Mouse (Mus musculus) forebrain, embryonic 14.5 days (tissue): ENCODE results near the gene Srpk1. TPM values are rescaled to one million over a fixed set of nuclear protein-coding genes. Genes with fewer than 3 reads are reported as not detected.

Source experiments
- ATAC-seq: fragments of 200-750 bp; cut with Nextera tagmentation; 2 replicates; pipeline ENCODE4 v1.8.0; 2017; ENCODE audit warnings: mild to moderate bottlenecking, moderate library complexity
- DNase-seq: peaks from one replicate; pipeline ENCODE4 v3.0.0-alpha.2; 2015; ENCODE audit warnings: low spot score
- H3K27ac ChIP-seq: fragments of 300-500 bp; sonication (generic); 2 replicates; pipeline ENCODE4 v1.5.1; 2014; ENCODE audit warnings: low read depth, mild to moderate bottlenecking, control low read depth, low read length, moderate library complexity
- H3K27me3 ChIP-seq: fragments of 300-500 bp; sonication (generic); replicated peaks from 2 replicates; pipeline ENCODE4 v1.6.1; 2014; ENCODE audit warnings: low read length, control low read depth, mixed read lengths; ENCODE audit not compliant: control insufficient read depth, insufficient read depth
- H3K36me3 ChIP-seq: fragments of 300-500 bp; sonication (generic); 2 replicates; pipeline ENCODE4 v1.6.1; 2014; ENCODE audit warnings: low read length, control low read depth; ENCODE audit not compliant: control insufficient read depth, insufficient read depth
- H3K4me1 ChIP-seq: fragments of 300-500 bp; sonication (generic); 2 replicates; pipeline ENCODE4 v1.6.1; 2014; ENCODE audit warnings: antibody characterized with exemption, low read length, control low read depth; ENCODE audit not compliant: control insufficient read depth, insufficient read depth
- H3K4me2 ChIP-seq: fragments of 300-500 bp; sonication (generic); 2 replicates; pipeline ENCODE4 v1.6.1; 2014; ENCODE audit warnings: mild to moderate bottlenecking, control low read depth, low read length
- H3K4me3 ChIP-seq: fragments of 300-500 bp; sonication (generic); 2 replicates; pipeline ENCODE4 v1.5.1; 2014; ENCODE audit warnings: low read depth, low read length, control low read depth
- H3K9ac ChIP-seq: fragments of 300-500 bp; sonication (generic); 2 replicates; pipeline ENCODE4 v1.6.1; 2014; ENCODE audit warnings: mild to moderate bottlenecking, low read length, control low read depth, moderate library complexity
- H3K9me3 ChIP-seq: fragments of 300-500 bp; sonication (generic); replicated peaks from 2 replicates; pipeline ENCODE4 v1.6.1; 2016; ENCODE audit warnings: low read length, control low read depth, mixed read lengths; ENCODE audit not compliant: control insufficient read depth
- WGBS: fragments of 180-500 bp; shearing (Covaris S2); extraction: QIAGEN DNeasy Blood & Tissue Kit; methylation state at CpG from one replicate; pipeline ENCODE4 v1.1.7; 2014; 5-methylcytosine and 5-hydroxymethylcytosine counted together
- polyA plus RNA-seq: library from polyadenylated mRNA; unstranded; fragments of >200 nt; fragmentation: Nextera tagmentation; extraction: Ambion mirVana; gene quantifications from 2 replicates; pipeline ENCODE4 v1.2.1, GENCODE M21; 2014

Srpk1 gene
- polyA plus RNA-seq, 1 experiment from 2014 or later: 126 TPM

GRCm38 (mm10) chr17:28637711-28638690 is 15.5 kb upstream of the Srpk1 start:
- Histone ChIP-seq H3K9ac (no peak overlapping the region), H3K4me3 (no peak overlapping the region), H3K4me1 (no peaks in the 10 kb centered on the region), H3K27ac (no peak overlapping the region), H3K36me3 (no peaks in the 10 kb centered on the region), H3K27me3 (no peaks in the 10 kb centered on the region), H3K4me2 (no peak overlapping the region), H3K9me3 (no peaks in the 10 kb centered on the region)
- ATAC-seq: no peak
- 81% methylated on average over 7 of the region's 7 CpGs for WGBS
- DNase-seq: peak; percentile 61

GRCm38 (mm10) chr17:28635842-28636241 is 13.3 kb upstream of the Srpk1 start:
- Histone ChIP-seq H3K27me3 (no peaks in the 10 kb centered on the region), H3K4me2 (no peak overlapping the region), H3K9me3 (no peaks in the 10 kb centered on the region), H3K36me3 (no peaks in the 10 kb centered on the region), H3K4me3 (no peak overlapping the region), H3K27ac (no peak overlapping the region), H3K9ac (no peak overlapping the region), H3K4me1 (no peaks in the 10 kb centered on the region)
- 84% methylated on average over 5 of the region's 5 CpGs for WGBS
- ATAC-seq: no peak
- DNase-seq: no peak

GRCm38 (mm10) chr17:28629125-28629524 is 6.6 kb upstream of the Srpk1 start:
- 47% methylated on average over 3 of the region's 3 CpGs for WGBS
- DNase-seq: no peak
- H3K4me1 ChIP-seq: no peaks in the 10 kb centered on the region
- H3K4me3 ChIP-seq: no peak overlapping the region
- no peak for ATAC-seq
- H3K4me2 ChIP-seq: no peak overlapping the region
- no peaks in the 10 kb centered on the region for H3K27me3 ChIP-seq
- H3K27ac ChIP-seq: no peak overlapping the region
- no peaks in the 10 kb centered on the region for H3K9me3 ChIP-seq
- no peak overlapping the region for H3K9ac ChIP-seq
- no peaks in the 10 kb centered on the region for H3K36me3 ChIP-seq

GRCm38 (mm10) chr17:28628248-28629124 is 6.0 kb upstream of the Srpk1 start:
- Histone ChIP-seq H3K9ac (no peak overlapping the region), H3K27ac (no peak overlapping the region), H3K27me3 (no peaks in the 10 kb centered on the region), H3K4me2 (no peak overlapping the region), H3K36me3 (no peaks in the 10 kb centered on the region), H3K9me3 (no peaks in the 10 kb centered on the region), H3K4me1 (no peaks in the 10 kb centered on the region), H3K4me3 (no peak overlapping the region)
- ATAC-seq (no peak), DNase-seq (no peak)
- WGBS: 69% methylated on average over 10 of the region's 10 CpGs

GRCm38 (mm10) chr17:28626937-28627336 is 4.4 kb upstream of the Srpk1 start:
- H3K4me3 ChIP-seq: no peak overlapping the region
- H3K4me2 ChIP-seq: no peak overlapping the region
- 92% methylated on average over 2 of the region's 2 CpGs for WGBS
- H3K9ac ChIP-seq: no peak overlapping the region
- H3K9me3 ChIP-seq: no peaks in the 10 kb centered on the region
- no peaks in the 10 kb centered on the region for H3K36me3 ChIP-seq
- H3K27ac ChIP-seq: no peak overlapping the region
- H3K4me1 ChIP-seq: no peaks in the 10 kb centered on the region
- no peaks in the 10 kb centered on the region for H3K27me3 ChIP-seq
- no peak for DNase-seq
- no peak for ATAC-seq

- Histone ChIP-seq H3K36me3 (peaks cover 4% of the 10 kb centered on the region; the same call in 1 of the 2 replicates), H3K27me3 (no peaks in the 10 kb centered on the region), H3K4me3 (no peak overlapping the region), H3K27ac (no peak overlapping the region), H3K9me3 (no peaks in the 10 kb centered on the region), H3K4me1 (peaks cover 10% of the 10 kb centered on the region), H3K9ac (no peak overlapping the region), H3K4me2 (no peak overlapping the region)
- ATAC-seq: no peak
- 94% methylated on average over 15 of the region's 15 CpGs for WGBS
- DNase-seq: no peak
These were observed 2.8 kb upstream of the Srpk1 start for GRCm38 (mm10) chr17:28625327-28625726.

GRCm38 (mm10) chr17:28624841-28625240 is 2.3 kb upstream of the Srpk1 start:
- Histone ChIP-seq H3K36me3 (peaks cover 8% of the 10 kb centered on the region), H3K27ac (no peak overlapping the region), H3K4me2 (no peak overlapping the region), H3K4me3 (no peak overlapping the region), H3K4me1 (peaks cover 13% of the 10 kb centered on the region), H3K27me3 (no peaks in the 10 kb centered on the region), H3K9ac (no peak overlapping the region), H3K9me3 (no peaks in the 10 kb centered on the region)
- 81% methylated on average over 2 of the region's 2 CpGs for WGBS
- ATAC-seq: no peak
- DNase-seq: no peak

- Histone ChIP-seq H3K36me3 (peaks cover 19% of the 10 kb centered on the region), H3K9ac (peak overlapping the region; percentile 96), H3K27ac (peak overlapping the region; percentile 87), H3K4me1 (peaks cover 20% of the 10 kb centered on the region), H3K27me3 (no peaks in the 10 kb centered on the region), H3K4me3 (peak overlapping the region; percentile 95), H3K9me3 (no peaks in the 10 kb centered on the region), H3K4me2 (peak overlapping the region; percentile 92)
- under 1% methylated on average over 75 of the region's 78 CpGs for whole genome bisulfite sequencing
- ATAC-seq (peak; percentile 76), DNase-seq (peak; percentile 77)
These were observed 869 bp downstream of the Srpk1 start for GRCm38 (mm10) chr17:28621381-28622299.
